Mouse (Mus musculus): ENCODE measurements around the gene Cnnm4. TPM values are rescaled to one million over a fixed set of nuclear protein-coding genes. Genes with fewer than 3 reads are reported as not detected.

The Cnnm4 gene
- 10.9 and 12.5 TPM in 2 replicates for polyA plus RNA-seq (2015; fragmentation: Nextera tagmentation; extraction: Ambion mirVana)

GRCm38 (mm10) chr1:36471181-36472105, at the start of gene Cnnm4:
Gene Cnnm4, plus strand, starts transcription at chr1:36471620.

GRCm38 (mm10) chr1:36444471-36445464, 26.7 kb upstream of the Cnnm4 start, which contains the start of gene Lman2l:
Gene Lman2l, minus strand, starts transcription at chr1:36445271.

GRCm38 (mm10) chr1:36511289-36512021, 40.0 kb downstream of the Cnnm4 start, which contains the start of gene Cnnm3:
Gene Cnnm3, plus strand, starts transcription at chr1:36511867.

GRCm38 (mm10) chr1:36536783-36537182, 65.4 kb downstream of the Cnnm4 start, which contains the start of gene Ankrd23:
Gene Ankrd23, minus strand, starts transcription at chr1:36536883.

GRCm38 (mm10) chr1:36539186-36539585, 67.8 kb downstream of the Cnnm4 start, which contains the start of gene Gm42417:
Gene Gm42417, minus strand, starts transcription at chr1:36539429.

GRCm38 (mm10) chr1:36546888-36547471, 75.6 kb downstream of the Cnnm4 start, which contains the start of gene Ankrd39:
Gene Ankrd39, minus strand, starts transcription at chr1:36547445.

Small RNAs within 50 kb of the gene (microRNA-seq; reads per million reads assigned to microRNA genes)
- not detected for gene Gm47280

Other genes starting within 250 kb of the Cnnm4 start
- gene Uggt1, start 226.9 kb upstream of the Cnnm4 start, polyA plus RNA-seq (2015; fragmentation: Nextera tagmentation; extraction: Ambion mirVana): 25.2 and 29.0 TPM in 2 replicates
- gene Neurl3, start 196.9 kb upstream of the Cnnm4 start, polyA plus RNA-seq (2015; fragmentation: Nextera tagmentation; extraction: Ambion mirVana): 2.1 and 2.3 TPM in 2 replicates
- 6.2 and 9.0 TPM in 2 replicates for gene Arid5a, start 163.9 kb upstream of the Cnnm4 start, polyA plus RNA-seq (2015; fragmentation: Nextera tagmentation; extraction: Ambion mirVana)
- 26.1 and 29.2 TPM in 2 replicates for gene Kansl3, start 102.4 kb upstream of the Cnnm4 start, polyA plus RNA-seq (2015; fragmentation: Nextera tagmentation; extraction: Ambion mirVana)
- gene Fer1l5, start 99.3 kb upstream of the Cnnm4 start, polyA plus RNA-seq (2015; fragmentation: Nextera tagmentation; extraction: Ambion mirVana): 0.75 and 1.4 TPM in 2 replicates
- gene Lman2l, start 26.3 kb upstream of the Cnnm4 start, polyA plus RNA-seq (2015; fragmentation: Nextera tagmentation; extraction: Ambion mirVana): 45.8 and 47.6 TPM in 2 replicates
- 5.5 and 6.0 TPM in 2 replicates for gene Cnnm3, start 40.2 kb downstream of the Cnnm4 start, polyA plus RNA-seq (2015; fragmentation: Nextera tagmentation; extraction: Ambion mirVana)
- gene Ankrd23, start 65.3 kb downstream of the Cnnm4 start, polyA plus RNA-seq (2015; fragmentation: Nextera tagmentation; extraction: Ambion mirVana): 12.1 and 12.8 TPM in 2 replicates
- 1.0 TPM in 1 of 2 replicates, not detected in the other for gene Gm42417, start 67.8 kb downstream of the Cnnm4 start, polyA plus RNA-seq (2015; fragmentation: Nextera tagmentation; extraction: Ambion mirVana)
- 37.0 and 39.4 TPM in 2 replicates for gene Ankrd39, start 75.8 kb downstream of the Cnnm4 start, polyA plus RNA-seq (2015; fragmentation: Nextera tagmentation; extraction: Ambion mirVana)
- gene Sema4c, start 86.7 kb downstream of the Cnnm4 start, polyA plus RNA-seq (2015; fragmentation: Nextera tagmentation; extraction: Ambion mirVana): 13.3 and 15.0 TPM in 2 replicates
- 0.37 and 0.61 TPM in 2 replicates for gene Fam178b, start 211.6 kb downstream of the Cnnm4 start, polyA plus RNA-seq (2015; fragmentation: Nextera tagmentation; extraction: Ambion mirVana)
- 1,119 and 1,157 TPM in 2 replicates for gene Cox5b, start 219.8 kb downstream of the Cnnm4 start, polyA plus RNA-seq (2015; fragmentation: Nextera tagmentation; extraction: Ambion mirVana)
- gene 4933424G06Rik, start 238.5 kb downstream of the Cnnm4 start, polyA plus RNA-seq (2015; fragmentation: Nextera tagmentation; extraction: Ambion mirVana): 0.48 and 1.4 TPM in 2 replicates
- gene Actr1b, start 242.8 kb downstream of the Cnnm4 start, polyA plus RNA-seq (2015; fragmentation: Nextera tagmentation; extraction: Ambion mirVana): 107 and 117 TPM in 2 replicates